17 mouse cellular contexts compared by ENCODE assay signal in genomic region chr11:7814556-7814955, GRCm38 (mm10).
"Had no signal": no experiment of that assay in that cellular context is flagged by ENCODE, and none has a peak within 500 bp of the region (broad histone marks: within the 10 kb centered on the region; RNA-seq: fewer than 3 reads in every experiment).

No protein-coding gene starts in this region.

- H3K27ac ChIP-seq: lung, embryonic 15.5 days; macrophage; midbrain, embryonic 13.5 days; neural tube, embryonic 13.5 days; stomach, embryonic 15.5 days; stomach, postnatal 0 days had no signal

- DNase-seq: liver, postnatal 0 days; lung, adult 2 months; lung, postnatal 14 days; lung, postnatal 36 days; right cerebral cortex, postnatal 14 days; thymus, adult 2 months; thymus, postnatal 25 days; thymus, postnatal 4 days had no signal

- H3K9me3 ChIP-seq: lung, embryonic 15.5 days; megakaryocyte, embryonic 14.5 days; midbrain, embryonic 13.5 days; neural tube, embryonic 13.5 days; stomach, embryonic 15.5 days had no signal

- H3K27me3 ChIP-seq: lung, embryonic 15.5 days; megakaryocyte, embryonic 14.5 days; midbrain, embryonic 13.5 days; neural tube, embryonic 13.5 days; stomach, embryonic 15.5 days had no signal

- H3K4me2 ChIP-seq: lung, embryonic 15.5 days; midbrain, embryonic 11.5 days; midbrain, embryonic 13.5 days; neural tube, embryonic 13.5 days; stomach, embryonic 15.5 days had no signal

- H3K4me3 ChIP-seq: lung, embryonic 15.5 days; midbrain, embryonic 13.5 days; neural tube, embryonic 13.5 days; stomach, embryonic 15.5 days had no signal

- H3K4me1 ChIP-seq: lung, embryonic 15.5 days; megakaryocyte, embryonic 14.5 days; midbrain, embryonic 13.5 days; neural tube, embryonic 13.5 days; stomach, embryonic 15.5 days had no signal

- H3K36me3 ChIP-seq: lung, embryonic 15.5 days; midbrain, embryonic 13.5 days; neural tube, embryonic 13.5 days; stomach, embryonic 15.5 days had no signal

- H3K9ac ChIP-seq: liver, postnatal 0 days; lung, embryonic 15.5 days; midbrain, embryonic 13.5 days; neural tube, embryonic 13.5 days; stomach, embryonic 15.5 days had no signal

- ATAC-seq: liver, postnatal 0 days; midbrain, embryonic 13.5 days; midbrain, embryonic 16.5 days had no signal
